Mouse (Mus musculus): ENCODE measurements around the gene Gm4924.

The Gm4924 gene

GRCm38 (mm10) chr10:82354083-82355010 lies at the start of gene Gm4924:
Gm4924 (plus strand) TSS chr10:82354255.
- peak; percentile 97 for DNase-seq (ENCODE audit: low read depth, low spot score)

- DNase-seq (ENCODE audit: low read depth, low spot score), result no peak
These were observed 37.6 kb upstream of the Gm4924 start, which contains the start of gene 4932415D10Rik for GRCm38 (mm10) chr10:82316482-82316881. 4932415D10Rik (minus strand) TSS chr10:82316582.

GRCm38 (mm10) chr10:82320134-82320533 lies 33.9 kb upstream of the Gm4924 start:
- peak; percentile 8 for DNase-seq (ENCODE audit: low read depth, low spot score)

GRCm38 (mm10) chr10:82329826-82330225 lies 24.2 kb upstream of the Gm4924 start:
- peak; percentile 60 for DNase-seq (ENCODE audit: low read depth, low spot score)

GRCm38 (mm10) chr10:82355401-82355800 lies 1.3 kb downstream of the Gm4924 start:
- DNase-seq (ENCODE audit: low read depth, low spot score), result peak; percentile 61

GRCm38 (mm10) chr10:82361911-82362310 lies 7.9 kb downstream of the Gm4924 start:
- DNase-seq (ENCODE audit: low read depth, low spot score), result peak; percentile 48

GRCm38 (mm10) chr10:82382992-82383391 lies 28.9 kb downstream of the Gm4924 start:
- peak; percentile 36 for DNase-seq (ENCODE audit: low read depth, low spot score)

- no peak for DNase-seq (ENCODE audit: low read depth, low spot score)
These were observed 55.5 kb downstream of the Gm4924 start for GRCm38 (mm10) chr10:82409511-82409910.

GRCm38 (mm10) chr10:82423631-82424030 lies 69.6 kb downstream of the Gm4924 start:
- DNase-seq (ENCODE audit: low read depth, low spot score), result no peak

Data from ES-CJ7 (cell line).